Mouse (Mus musculus) central nervous system, embryonic 18 days (tissue): ENCODE data around the gene Avpr1a. TPM values are rescaled to one million over a fixed set of nuclear protein-coding genes. Genes with fewer than 3 reads are reported as not detected.

ENCODE experiments used
- polyA plus RNA-seq: library from polyadenylated mRNA; depleted of rRNA; stranded (reverse); fragments of >200 nt; gene quantifications from 2 replicates; pipeline ENCODE4 v1.2.3, GENCODE M21; 2012; rRNA removed

Avpr1a gene
- 1.7 and 1.9 TPM in 2 replicates for polyA plus RNA-seq

GRCm38 (mm10) chr10:122447861-122448716 is at the start of gene Avpr1a:
TSS of gene Avpr1a (plus strand) at chr10:122448499.

Other genes with a start within 250 kb of the Avpr1a start
- 12.2 and 12.7 TPM in 2 replicates for gene Ppm1h, start 230.3 kb downstream of the Avpr1a start, polyA plus RNA-seq